Mouse (Mus musculus): ENCODE measurements around the gene Calm2.

GRCm38 (mm10) chr17:87473736-87474500 is 27.2 kb upstream of the Calm2 start:
- TF ChIP-seq CTCF (IDR thresholded peaks at IDR 0.05; ENCODE audit: low read depth, low read length): no peak
- no peak for TF ChIP-seq GATA1 (IDR thresholded peaks at IDR 0.05; ENCODE audit: borderline replicate concordance, low read length)
- no peak for TF ChIP-seq TAL1 (conservative IDR thresholded peaks at IDR 0.05; ENCODE audit: low read depth, low read length)
